Mouse (Mus musculus): ENCODE measurements around the gene Cdk5rap2. TPM values are rescaled to one million over a fixed set of nuclear protein-coding genes. Genes with fewer than 3 reads are reported as not detected.

The Cdk5rap2 gene
- polyA plus RNA-seq, 1 experiment from 2014 or later, result 18.6 TPM

GRCm38 (mm10) chr4:70328033-70328432 is 82.2 kb downstream of the Cdk5rap2 start:
- 94% methylated on average over 9 of the region's 9 CpGs for WGBS (ENCODE audit: missing documents)
- no peak overlapping the region for H3K27ac ChIP-seq
- H3K4me3 ChIP-seq (ENCODE audit: inconsistent target), result no peak overlapping the region
- no peaks in the 10 kb centered on the region for H3K36me3 ChIP-seq (ENCODE audit: inconsistent target)
- H3K79me2 ChIP-seq (ENCODE audit: inconsistent target), result no peaks in the 10 kb centered on the region

GRCm38 (mm10) chr4:70327436-70327835 is 82.8 kb downstream of the Cdk5rap2 start:
- H3K79me2 ChIP-seq (ENCODE audit: inconsistent target), result no peaks in the 10 kb centered on the region
- H3K36me3 ChIP-seq (ENCODE audit: inconsistent target), result no peaks in the 10 kb centered on the region
- no peak overlapping the region for H3K4me3 ChIP-seq (ENCODE audit: inconsistent target)
- no peak overlapping the region for H3K27ac ChIP-seq
- 75% methylated on average over 1 of the region's 1 CpGs for WGBS (ENCODE audit: missing documents)

GRCm38 (mm10) chr4:70321586-70321985 is 88.7 kb downstream of the Cdk5rap2 start:
- Histone ChIP-seq H3K36me3 (ENCODE audit: inconsistent target) (peaks cover 4% of the 10 kb centered on the region; the same call in 1 of the 2 replicates), H3K27ac (no peak overlapping the region), H3K4me3 (ENCODE audit: inconsistent target) (no peak overlapping the region), H3K79me2 (ENCODE audit: inconsistent target) (no peaks in the 10 kb centered on the region)
- WGBS (ENCODE audit: missing documents), result 100% methylated on average over 1 of the region's 1 CpGs

- Histone ChIP-seq H3K4me3 (ENCODE audit: inconsistent target) (no peak overlapping the region), H3K79me2 (ENCODE audit: inconsistent target) (no peaks in the 10 kb centered on the region), H3K27ac (no peak overlapping the region), H3K36me3 (ENCODE audit: inconsistent target) (peaks cover 6% of the 10 kb centered on the region; the same call in 1 of the 2 replicates)
- 98% methylated on average over 4 of the region's 4 CpGs for WGBS (ENCODE audit: missing documents)
These were observed 98.1 kb downstream of the Cdk5rap2 start for GRCm38 (mm10) chr4:70312170-70312569.

GRCm38 (mm10) chr4:70311530-70311929 is 98.7 kb downstream of the Cdk5rap2 start:
- 98% methylated on average over 5 of the region's 5 CpGs for WGBS (ENCODE audit: missing documents)
- Histone ChIP-seq H3K4me3 (ENCODE audit: inconsistent target) (no peak overlapping the region), H3K36me3 (ENCODE audit: inconsistent target) (peaks cover under 1% of the 10 kb centered on the region; the same call in 1 of the 2 replicates), H3K27ac (no peak overlapping the region), H3K79me2 (ENCODE audit: inconsistent target) (no peaks in the 10 kb centered on the region)

- 46% methylated on average over 4 of the region's 4 CpGs for WGBS (ENCODE audit: missing documents)
- H3K27ac ChIP-seq, result no peak overlapping the region
- no peaks in the 10 kb centered on the region for H3K36me3 ChIP-seq (ENCODE audit: inconsistent target)
- no peak overlapping the region for H3K4me3 ChIP-seq (ENCODE audit: inconsistent target)
- H3K79me2 ChIP-seq (ENCODE audit: inconsistent target), result no peaks in the 10 kb centered on the region
These were observed 103.0 kb downstream of the Cdk5rap2 start for GRCm38 (mm10) chr4:70307230-70307629.

GRCm38 (mm10) chr4:70303870-70304269 is 106.4 kb downstream of the Cdk5rap2 start:
- no peak overlapping the region for H3K27ac ChIP-seq
- no peaks in the 10 kb centered on the region for H3K36me3 ChIP-seq (ENCODE audit: inconsistent target)
- 68% methylated on average over 4 of the region's 4 CpGs for WGBS (ENCODE audit: missing documents)
- H3K4me3 ChIP-seq (ENCODE audit: inconsistent target), result no peak overlapping the region
- H3K79me2 ChIP-seq (ENCODE audit: inconsistent target), result no peaks in the 10 kb centered on the region

GRCm38 (mm10) chr4:70301187-70301586 is 109.1 kb downstream of the Cdk5rap2 start:
- 95% methylated on average over 9 of the region's 9 CpGs for WGBS (ENCODE audit: missing documents)
- no peak overlapping the region for H3K27ac ChIP-seq
- no peaks in the 10 kb centered on the region for H3K79me2 ChIP-seq (ENCODE audit: inconsistent target)
- no peak overlapping the region for H3K4me3 ChIP-seq (ENCODE audit: inconsistent target)
- H3K36me3 ChIP-seq (ENCODE audit: inconsistent target), result no peaks in the 10 kb centered on the region

- H3K79me2 ChIP-seq (ENCODE audit: inconsistent target), result no peaks in the 10 kb centered on the region
- H3K4me3 ChIP-seq (ENCODE audit: inconsistent target), result no peak overlapping the region
- H3K27ac ChIP-seq, result no peak overlapping the region
- WGBS (ENCODE audit: missing documents), result 93% methylated on average over 6 of the region's 6 CpGs
- H3K36me3 ChIP-seq (ENCODE audit: inconsistent target), result 0 out of 2 replicates have a peak, but pooled peaks cover 6% of the 10 kb centered on the region
These were observed 120.9 kb downstream of the Cdk5rap2 start for GRCm38 (mm10) chr4:70289361-70289760.

- Histone ChIP-seq H3K79me2 (ENCODE audit: inconsistent target) (no peaks in the 10 kb centered on the region), H3K36me3 (ENCODE audit: inconsistent target) (no peaks in the 10 kb centered on the region), H3K27ac (no peak overlapping the region), H3K4me3 (ENCODE audit: inconsistent target) (no peak overlapping the region)
- WGBS (ENCODE audit: missing documents), result 95% methylated on average over 9 of the region's 9 CpGs
These were observed 127.1 kb downstream of the Cdk5rap2 start for GRCm38 (mm10) chr4:70283163-70283562.

- H3K27ac ChIP-seq, result no peak overlapping the region
- no peaks in the 10 kb centered on the region for H3K36me3 ChIP-seq (ENCODE audit: inconsistent target)
- 93% methylated on average over 4 of the region's 4 CpGs for whole genome bisulfite sequencing (ENCODE audit: missing documents)
These were observed 131.4 kb downstream of the Cdk5rap2 start for GRCm38 (mm10) chr4:70278882-70279281.

GRCm38 (mm10) chr4:70278057-70278456 is 132.2 kb downstream of the Cdk5rap2 start:
- Histone ChIP-seq H3K79me2 (ENCODE audit: inconsistent target) (no peaks in the 10 kb centered on the region), H3K4me3 (ENCODE audit: inconsistent target) (no peak overlapping the region), H3K36me3 (ENCODE audit: inconsistent target) (no peaks in the 10 kb centered on the region), H3K27ac (no peak overlapping the region)
- WGBS (ENCODE audit: missing documents), result 100% methylated on average over 3 of the region's 3 CpGs

More at GRCm38 (mm10) chr4:70278882-70279281, 131.4 kb downstream of the Cdk5rap2 start:
- no peaks in the 10 kb centered on the region for H3K79me2 ChIP-seq (ENCODE audit: inconsistent target)
- no peak overlapping the region for H3K4me3 ChIP-seq (ENCODE audit: inconsistent target)

- no peaks in the 10 kb centered on the region for H3K79me2 ChIP-seq (ENCODE audit: inconsistent target)
- H3K36me3 ChIP-seq (ENCODE audit: inconsistent target), result no peaks in the 10 kb centered on the region
- H3K27ac ChIP-seq, result no peak overlapping the region
- WGBS (ENCODE audit: missing documents), result 94% methylated on average over 4 of the region's 4 CpGs
- H3K4me3 ChIP-seq (ENCODE audit: inconsistent target), result no peak overlapping the region
These were observed 137.3 kb downstream of the Cdk5rap2 start for GRCm38 (mm10) chr4:70272943-70273342.

- no peaks in the 10 kb centered on the region for H3K36me3 ChIP-seq (ENCODE audit: inconsistent target)
- 89% methylated on average over 4 of the region's 4 CpGs for WGBS (ENCODE audit: missing documents)
- no peak overlapping the region for H3K27ac ChIP-seq
- H3K4me3 ChIP-seq (ENCODE audit: inconsistent target), result no peak overlapping the region
- H3K79me2 ChIP-seq (ENCODE audit: inconsistent target), result no peaks in the 10 kb centered on the region
These were observed 137.7 kb downstream of the Cdk5rap2 start for GRCm38 (mm10) chr4:70272527-70272926.

GRCm38 (mm10) chr4:70267213-70267906 is 142.9 kb downstream of the Cdk5rap2 start:
- no peak overlapping the region for H3K4me3 ChIP-seq (ENCODE audit: inconsistent target)
- no peaks in the 10 kb centered on the region for H3K79me2 ChIP-seq (ENCODE audit: inconsistent target)
- WGBS (ENCODE audit: missing documents), result 100% methylated on average over 2 of the region's 2 CpGs
- H3K27ac ChIP-seq, result no peak overlapping the region
- H3K36me3 ChIP-seq (ENCODE audit: inconsistent target), result 0 out of 2 replicates have a peak, but pooled peaks cover 9% of the 10 kb centered on the region

Data from macrophage (primary cell).